Mouse (Mus musculus) ovary, postnatal 36 days (tissue): ENCODE measurements at regions not wholly inside any gene's neighbourhood (a gene's known extent, or its start where the extent isn't known, plus 50 kb on each side); places are given as distances from the start of the nearest gene placed in this dataset.
"Not testable (repeated sequence)": the region's sequence is repeated elsewhere in the genome, so short reads cannot be mapped to it uniquely, and the experiment has no call there.

Source experiments
- DNase-seq: peaks from one replicate; pipeline ENCODE4 v3.0.0; 2022; ENCODE audit warnings: low spot score, mixed read lengths

DNA sequence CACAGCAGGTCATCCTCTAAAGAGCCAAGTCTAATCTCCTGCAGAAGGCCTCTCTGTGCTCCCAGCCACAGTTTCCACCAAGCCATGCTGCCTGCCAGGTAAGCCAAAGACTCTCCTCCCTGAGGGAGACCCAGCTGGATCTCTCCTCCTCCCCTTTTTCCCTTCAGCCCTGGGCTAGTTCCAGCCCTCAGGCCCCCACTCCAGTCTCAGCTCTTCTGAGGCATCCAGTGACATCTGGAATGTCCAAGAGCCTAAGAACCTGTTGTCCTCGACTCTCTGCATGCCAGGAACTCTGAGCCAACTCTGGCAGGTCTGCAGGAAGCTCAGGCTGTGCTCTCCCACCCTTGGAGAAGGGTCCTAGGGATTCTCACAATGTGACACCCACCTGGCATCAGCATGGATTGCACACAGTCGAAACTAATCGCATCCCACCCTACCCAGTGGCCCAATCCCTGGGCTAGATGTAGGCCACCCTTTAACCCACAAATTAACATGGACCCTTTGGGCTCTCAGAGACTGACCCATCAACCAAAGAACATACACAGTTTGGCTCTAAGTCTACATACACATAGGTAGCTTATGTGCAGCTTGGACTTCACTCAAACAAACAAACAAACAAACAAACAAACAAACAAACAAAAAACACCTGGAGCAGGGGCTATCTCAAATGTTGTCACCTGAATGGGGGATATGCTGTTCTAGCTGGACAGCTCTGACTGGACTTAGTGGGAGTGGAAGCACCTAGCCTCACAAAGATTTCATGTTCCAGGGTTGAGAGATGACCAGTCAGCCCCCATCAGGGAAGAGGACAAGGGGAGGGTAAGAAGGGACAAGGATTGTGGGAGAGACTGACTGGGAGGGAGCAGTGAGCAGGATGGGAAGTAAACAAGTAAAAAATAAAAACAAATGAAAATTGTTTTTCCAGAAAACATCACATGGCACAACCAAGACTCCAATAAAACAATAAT, 57.9 kb upstream of the Zfp709 start:
- DNase-seq, result not testable (repeated sequence)

DNA sequence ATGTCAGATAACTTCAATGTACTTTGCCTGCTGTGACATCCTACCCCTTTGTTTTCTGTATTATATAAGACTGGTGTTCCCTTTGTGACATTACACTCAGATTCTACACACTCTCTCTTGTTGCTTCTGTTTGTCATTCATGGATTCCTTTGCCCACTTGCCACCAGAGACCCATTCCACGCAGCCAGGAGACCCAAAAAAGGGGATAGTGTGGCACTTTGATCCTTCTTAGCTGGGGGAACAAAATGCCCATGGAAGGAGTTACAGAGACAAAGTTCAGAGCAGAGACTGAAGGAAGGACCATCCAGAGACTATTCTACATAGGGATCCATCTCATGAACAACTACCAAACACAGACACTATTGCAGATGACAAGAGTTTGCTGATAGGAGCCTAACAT, 59.1 kb upstream of the Zfp709 start:
- not testable (repeated sequence) for DNase-seq

DNA sequence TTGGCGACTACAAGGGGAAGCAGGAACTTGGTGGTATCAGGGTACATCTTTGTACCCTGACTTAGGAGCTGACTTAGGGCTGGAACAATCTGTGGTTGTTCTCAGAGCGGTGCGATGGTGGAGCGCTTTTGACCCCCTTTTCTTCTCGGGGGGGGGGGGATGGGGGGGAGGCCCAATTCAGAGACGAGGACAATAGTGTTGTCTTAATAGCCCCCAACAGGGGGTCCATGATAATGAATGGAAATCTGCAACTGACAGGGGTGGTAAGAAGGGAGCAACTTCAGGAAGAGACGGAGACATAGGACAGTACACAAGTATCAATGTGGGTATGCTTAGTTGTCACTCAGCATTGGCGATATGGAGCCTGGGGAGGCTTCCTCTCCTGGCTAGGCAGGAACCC, 61.9 kb upstream of the Zfp709 start:
- not testable (repeated sequence) for DNase-seq

DNA sequence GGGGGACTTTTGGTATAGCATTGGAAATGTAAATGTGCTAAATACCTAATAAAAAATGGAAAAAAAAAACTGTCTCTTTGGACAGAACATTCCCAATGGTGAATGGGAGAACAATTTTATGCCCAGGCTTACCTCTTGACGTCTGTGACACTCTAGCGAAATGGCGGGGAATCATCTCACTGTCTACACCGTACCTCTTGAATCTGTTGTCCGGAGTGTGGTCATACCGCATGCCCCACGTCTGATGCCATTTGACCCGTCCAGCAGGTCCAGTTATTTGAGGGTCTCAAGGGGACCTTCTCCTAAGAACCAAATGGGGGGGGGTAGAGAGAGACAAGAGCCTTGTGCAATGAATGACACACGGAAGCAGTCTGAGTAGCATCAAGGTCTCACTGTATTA, 62.4 kb upstream of the Zfp709 start:
- DNase-seq, result not testable (repeated sequence)

DNA sequence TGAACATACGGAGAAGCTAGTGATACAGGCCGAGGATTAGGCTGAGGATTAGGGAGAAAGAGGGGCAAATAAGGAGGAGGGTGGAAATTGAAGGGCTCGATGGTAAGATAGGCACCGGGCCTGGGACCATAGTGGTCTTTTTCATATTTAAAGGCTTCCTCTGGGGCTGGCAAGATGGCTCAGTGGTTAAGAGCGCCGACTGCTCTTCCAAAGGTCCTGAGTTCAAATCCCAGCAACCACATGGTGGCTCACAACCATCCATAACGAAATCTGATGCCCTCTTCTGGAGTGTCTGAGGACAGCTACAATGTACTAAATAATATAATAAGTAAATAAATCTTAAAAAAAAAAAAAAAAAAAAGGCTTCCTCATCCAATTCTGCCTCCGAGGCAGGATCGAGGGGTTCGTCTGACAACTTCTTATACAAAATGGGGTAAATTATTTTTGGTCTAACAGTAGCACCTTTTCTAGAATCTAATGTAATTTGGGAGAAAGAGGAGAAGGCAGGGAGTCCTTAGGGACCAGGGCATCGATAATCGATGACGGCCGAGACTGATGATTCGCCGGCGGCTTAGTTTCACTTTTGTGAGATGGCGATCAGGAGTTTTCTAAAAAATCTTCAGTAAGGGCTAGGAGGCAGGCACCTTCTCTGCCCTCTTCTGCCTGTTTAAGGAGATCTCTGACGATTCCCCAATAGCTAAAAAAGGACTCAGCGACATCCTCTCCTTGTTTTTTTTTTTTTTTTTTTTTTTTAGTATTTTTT, 65.4 kb upstream of the Zfp709 start:
- not testable (repeated sequence) for DNase-seq

DNA sequence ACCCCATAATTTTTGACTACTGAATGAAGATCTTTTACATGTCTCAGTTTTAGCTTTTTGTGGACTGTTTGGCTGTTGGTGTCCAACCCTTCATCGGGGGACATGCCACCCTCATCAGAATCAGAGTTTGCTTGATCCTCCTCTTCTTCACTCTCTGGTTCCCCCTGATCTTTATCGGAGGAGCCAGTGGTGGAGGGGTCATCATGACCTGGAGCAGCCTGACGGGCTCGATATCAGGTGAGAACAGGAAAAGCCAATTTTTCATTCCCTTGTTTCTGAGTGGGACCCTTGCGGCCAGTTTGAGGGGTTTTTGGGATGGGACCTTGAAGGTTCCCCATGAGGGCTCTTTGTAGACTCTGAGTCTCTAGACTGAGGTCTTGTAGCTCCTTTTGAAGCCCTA, 66.0 kb upstream of the Zfp709 start:
- not testable (repeated sequence) for DNase-seq

DNA sequence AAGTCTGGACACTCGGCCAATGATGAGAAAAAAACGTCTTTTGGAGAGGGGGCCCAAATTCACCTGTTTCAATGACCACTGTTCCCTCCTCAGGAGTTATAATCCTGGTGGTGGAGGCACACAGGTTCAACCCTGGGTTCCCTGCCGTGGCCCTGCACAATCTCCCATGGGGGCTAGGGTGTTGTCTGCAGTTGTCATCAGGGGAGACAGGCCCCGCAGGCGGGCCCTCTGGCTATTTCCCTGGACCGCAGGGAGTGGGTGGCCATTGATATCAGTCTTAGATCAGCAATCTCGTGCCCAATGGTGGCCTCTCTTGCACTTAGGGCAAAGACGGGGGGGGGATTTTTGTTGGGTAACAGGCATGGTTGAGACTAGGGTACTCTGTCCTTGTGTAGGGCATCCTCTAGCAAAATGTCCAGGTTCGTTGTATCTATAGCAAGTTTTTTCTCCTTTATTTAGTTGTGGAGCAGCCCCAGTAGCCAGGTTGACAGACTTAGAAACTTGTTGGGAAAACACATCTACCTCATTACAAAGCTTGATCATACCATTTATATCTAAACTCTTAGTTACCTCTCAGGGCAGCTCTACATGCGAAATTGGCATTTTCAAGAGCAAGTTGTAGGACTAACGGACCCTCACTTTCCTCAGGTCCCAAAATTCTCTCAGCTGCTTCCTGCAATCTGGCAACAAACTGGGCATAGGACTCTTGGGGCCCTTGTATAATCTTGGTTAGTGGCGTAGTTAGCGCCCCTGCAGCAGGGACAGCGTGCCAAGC, 66.9 kb upstream of the Zfp709 start:
- not testable (repeated sequence) for DNase-seq

DNA sequence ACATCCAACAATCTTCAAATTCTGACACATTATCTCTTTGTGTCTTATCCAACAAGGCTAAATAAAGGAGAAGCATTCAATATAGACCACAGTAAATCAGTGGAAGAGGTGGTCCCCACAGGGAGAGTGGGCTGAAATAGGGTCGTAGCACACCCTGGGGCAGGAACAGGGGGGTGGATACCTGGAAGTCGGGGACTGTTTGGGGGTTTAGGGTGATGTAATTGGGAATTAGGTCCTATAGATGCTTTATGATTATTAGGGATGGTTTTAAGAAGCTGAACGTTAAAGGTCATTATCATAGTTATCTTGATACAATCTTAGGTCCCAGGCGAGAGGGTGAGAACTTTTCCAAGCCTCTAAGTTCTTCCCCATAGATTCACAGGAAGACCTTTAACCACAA, 67.9 kb upstream of the Zfp709 start:
- DNase-seq, result not testable (repeated sequence)

DNA sequence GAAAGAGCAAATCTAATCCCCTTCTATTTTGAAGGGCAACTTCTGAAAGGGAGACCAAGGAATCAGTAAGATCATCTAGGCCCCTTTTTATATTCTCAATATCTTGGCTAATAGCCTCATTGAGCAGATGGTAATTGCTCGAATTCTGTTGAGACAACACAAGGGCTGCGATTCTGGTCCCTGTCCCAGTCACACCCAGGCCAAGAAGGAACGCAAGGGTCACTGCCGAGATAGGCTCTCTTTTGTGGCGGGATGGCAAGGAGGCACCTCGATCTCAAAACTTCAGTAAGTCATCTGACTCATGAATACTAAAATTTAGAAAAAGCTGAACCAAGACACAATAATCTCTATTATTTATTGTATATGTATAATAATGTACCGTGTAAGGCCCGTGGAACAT, 68.6 kb upstream of the Zfp709 start:
- not testable (repeated sequence) for DNase-seq

DNA sequence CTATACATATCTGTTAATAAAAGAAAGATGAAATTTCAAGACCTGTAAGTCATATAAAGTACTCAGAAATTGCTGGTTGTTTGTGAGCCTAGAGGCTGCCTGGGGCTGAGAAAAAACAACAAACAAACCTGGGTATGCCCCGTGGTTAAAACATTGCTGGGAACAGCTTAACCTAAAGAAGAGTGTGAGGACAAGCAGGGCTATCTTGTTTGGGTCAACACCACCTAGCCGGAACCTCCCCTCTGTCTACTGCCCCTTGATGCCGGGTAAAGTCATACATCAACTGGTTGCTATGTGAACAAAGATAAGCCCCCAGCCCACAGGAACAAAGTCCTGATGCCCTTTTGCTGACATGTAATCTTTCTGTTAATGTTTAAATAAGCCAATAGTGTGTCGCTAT, 74.0 kb upstream of the Zfp709 start:
- not testable (repeated sequence) for DNase-seq

DNA sequence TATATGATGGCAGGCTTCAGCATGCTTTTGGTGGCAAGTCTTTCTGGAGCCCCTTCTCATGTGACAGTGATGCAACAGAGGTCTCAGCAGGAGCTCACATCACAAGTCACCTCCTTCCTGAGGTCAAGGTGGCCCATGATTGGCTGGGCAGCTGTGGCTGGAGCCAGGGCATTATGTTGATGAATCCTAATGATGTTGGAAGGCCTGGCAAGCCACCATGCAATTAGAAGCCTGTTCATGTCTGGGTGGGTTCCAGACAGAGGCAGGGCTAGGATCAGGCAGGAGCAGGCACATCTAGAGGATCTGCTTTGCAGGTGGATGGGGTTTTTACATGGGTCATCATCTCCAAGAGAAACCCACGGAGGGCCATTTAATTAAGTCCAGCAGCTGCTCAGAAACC, 77.2 kb upstream of the Zfp709 start:
- DNase-seq, result not testable (repeated sequence)

DNA sequence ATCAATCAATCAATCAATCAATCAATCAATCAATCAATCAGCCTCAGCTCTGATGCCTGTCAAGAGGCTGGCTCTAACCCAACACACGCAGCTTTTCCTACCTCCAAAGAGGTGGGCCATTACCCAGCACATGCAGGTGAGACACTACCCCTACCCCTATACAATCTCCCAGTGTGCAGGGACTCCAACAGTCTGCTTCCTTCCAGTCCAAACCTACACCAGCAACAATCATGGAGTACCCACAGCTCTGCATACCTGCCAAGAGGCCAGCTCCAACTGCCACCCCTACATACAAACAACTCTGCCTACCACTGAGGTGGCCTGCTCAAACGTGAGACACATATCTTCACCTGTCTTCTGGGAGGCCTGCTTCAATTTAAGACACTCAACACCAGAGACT, 76.7 kb upstream of the Fcho1 start:
- not testable (repeated sequence) for DNase-seq

DNA sequence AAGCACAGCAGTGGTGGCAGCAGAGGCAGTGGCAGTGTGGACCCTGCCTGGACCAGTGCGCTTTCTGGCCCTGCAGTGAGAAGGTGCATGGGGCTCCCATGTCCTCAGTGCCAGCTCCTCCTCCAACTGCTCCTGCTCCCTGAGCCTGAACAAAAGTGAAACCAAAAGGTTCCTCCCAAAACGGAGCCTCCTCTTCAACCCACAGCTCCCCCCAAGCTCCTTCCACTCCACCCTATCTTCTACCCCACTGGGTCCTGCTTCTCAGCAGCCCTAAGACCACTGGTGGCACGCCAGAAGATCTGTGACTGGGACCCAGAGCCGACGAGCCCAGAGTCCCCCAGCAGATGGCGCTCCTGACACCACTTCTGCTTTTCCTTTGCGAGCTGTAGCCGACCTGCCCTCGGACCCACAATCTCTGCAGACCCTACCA, 63.5 kb upstream of the Fcho1 start:
- peak; percentile 24 for DNase-seq

DNA sequence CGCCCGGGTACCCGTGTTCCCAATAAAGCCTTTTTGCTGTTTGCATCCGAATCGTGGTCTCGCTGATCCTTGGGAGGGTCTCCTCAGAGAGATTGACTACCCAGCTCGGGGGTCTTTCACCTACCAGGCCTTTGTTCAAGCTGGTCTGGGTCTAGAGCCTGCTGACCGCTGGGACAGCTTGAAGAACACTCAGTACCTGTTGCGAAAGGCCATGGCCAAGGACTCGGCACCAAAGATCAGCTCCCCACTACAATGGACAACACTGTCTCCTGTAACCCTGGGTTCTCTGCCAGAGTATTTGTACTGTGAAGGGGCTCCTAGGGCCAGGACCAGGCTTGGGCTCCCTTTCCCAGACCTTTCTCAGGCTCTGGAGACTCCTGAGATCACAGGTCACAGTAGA, 55.1 kb upstream of the Fcho1 start:
- DNase-seq, result not testable (repeated sequence)

DNA sequence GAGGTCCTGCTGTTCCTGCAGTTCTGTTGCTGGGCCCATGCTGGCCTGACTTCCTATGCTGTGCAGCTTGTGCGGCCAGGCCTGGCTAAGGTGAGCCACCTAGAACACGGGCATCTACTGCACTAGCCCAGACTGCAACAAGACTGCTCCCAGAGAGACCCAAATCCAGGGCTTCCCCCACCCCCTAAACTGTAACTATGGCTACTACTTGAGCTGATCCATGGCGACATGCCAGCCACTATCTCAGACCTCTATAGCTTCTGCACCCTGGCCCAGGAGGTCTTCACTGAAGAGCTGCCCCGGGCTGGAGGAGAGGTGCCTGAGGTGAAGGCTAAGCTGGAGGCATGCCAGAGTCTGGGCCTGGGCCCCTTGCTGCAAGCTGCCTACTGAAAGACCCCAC, 54.3 kb upstream of the Fcho1 start:
- not testable (repeated sequence) for DNase-seq

DNA sequence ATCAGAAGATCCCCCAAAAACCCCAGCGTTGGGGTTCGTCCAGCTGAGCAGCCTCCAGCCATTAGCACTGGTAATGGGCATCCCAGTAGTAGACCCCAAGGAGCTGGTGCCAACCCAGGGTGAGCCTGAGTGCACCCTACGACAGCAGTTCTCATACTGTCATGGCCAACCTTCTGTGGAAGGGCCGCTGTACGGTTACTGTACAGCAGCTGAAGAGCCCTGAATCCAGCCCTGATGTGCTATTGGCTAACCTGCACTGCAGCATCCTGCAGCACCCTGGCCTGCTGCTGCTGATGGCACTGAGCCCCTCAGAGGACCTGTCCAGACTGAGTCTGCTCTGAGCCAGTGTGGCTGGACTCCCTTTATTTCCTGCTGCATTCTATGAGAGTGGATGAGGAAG, 53.9 kb upstream of the Fcho1 start:
- DNase-seq, result not testable (repeated sequence)

DNA sequence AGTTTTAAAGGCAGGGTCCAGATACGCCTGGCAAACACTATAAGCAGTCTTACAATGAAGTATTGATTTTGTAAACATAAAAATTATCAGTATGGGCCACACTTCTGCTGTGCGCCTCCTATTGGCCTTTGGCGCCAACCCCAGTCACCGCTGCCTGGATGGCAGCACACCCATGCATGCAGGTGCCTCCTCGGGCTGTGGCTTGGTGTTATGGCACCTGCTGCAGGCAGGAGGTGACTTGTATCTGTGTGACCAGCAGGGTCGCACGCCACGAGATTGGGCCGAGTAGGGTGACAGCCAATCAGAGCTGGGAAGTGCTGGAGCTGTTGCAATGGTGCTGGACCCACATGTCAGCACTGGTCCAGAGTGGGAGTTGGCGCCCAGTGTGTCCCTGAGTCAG, 53.4 kb upstream of the Fcho1 start:
- no peak for DNase-seq
